Mouse (Mus musculus) spleen, adult 2 months (tissue): ENCODE data around the gene Otulinl.

ENCODE experiments used
- CTCF ChIP-seq: fragments of 200-500 bp; IDR thresholded peaks from 2 replicates; pipeline ENCODE4 v1.5.1; 2011; ENCODE audit warnings: mild to moderate bottlenecking, inconsistent platforms; ENCODE audit not compliant: insufficient read depth, insufficient read length, insufficient replicate concordance; ENCODE audit errors: extremely low read depth
- POLR2A ChIP-seq: fragments of 200-500 bp; IDR thresholded peaks from 2 replicates; pipeline ENCODE4 v1.6.1; 2011; ENCODE audit warnings: low read depth, low read length, inconsistent platforms

- TF ChIP-seq POLR2A: no peak
- no peak for TF ChIP-seq CTCF
Observed at GRCm38 (mm10) chr15:27625014-27625889, 56.1 kb downstream of the Otulinl start.
